Mouse (Mus musculus): Measurements from ENCODE around the gene Shisa8. TPM values are rescaled to one million over a fixed set of nuclear protein-coding genes. Genes with fewer than 3 reads are reported as not detected.
"Not testable (repeated sequence)": the region's sequence is repeated elsewhere in the genome, so short reads cannot be mapped to it uniquely, and the experiment has no call there.

The Shisa8 gene
- 0.89 TPM in 1 of 2 replicates, not detected in the other for polyA plus RNA-seq (2012; ENCODE audit: insufficient read depth, low replicate concordance)

DNA sequence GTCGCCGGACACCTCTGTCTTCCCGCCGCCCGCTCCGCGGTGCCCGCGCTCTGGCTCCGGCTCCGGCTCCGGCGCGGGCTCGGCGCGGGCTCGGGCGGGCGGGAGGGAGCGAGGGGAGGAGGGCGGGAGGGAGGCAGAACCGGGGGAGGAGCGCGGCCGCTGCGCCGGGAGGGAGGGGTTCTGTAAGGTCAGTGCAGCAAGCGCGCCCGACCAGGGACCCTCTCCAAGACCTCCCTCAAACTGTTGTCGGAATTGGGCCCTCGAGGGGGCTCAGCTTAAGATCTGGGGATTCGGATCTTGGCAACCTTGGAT, at the start of gene Shisa8:
TSS of gene Shisa8 (minus strand) at position 64 of the 312 bp plus-strand sequence.
- no peak for TF ChIP-seq FLI1 (IDR thresholded peaks at IDR 0.05; ENCODE audit: low read length)
- no peak for TF ChIP-seq GATA1 (IDR thresholded peaks at IDR 0.05; ENCODE audit: borderline replicate concordance, low read length)
- peak within 1 kb of the TSS; percentile 88 for H3K4me3 ChIP-seq (replicated peaks)
- H3K4me1 ChIP-seq, result peaks cover 33% of the 10 kb centered on the region
- H3K27me3 ChIP-seq (replicated peaks), result peaks cover 78% of the 10 kb centered on the region
- peaks cover 16% of the 10 kb centered on the region for H3K36me3 ChIP-seq (replicated peaks; ENCODE audit: low read length)
- H3K9me3 ChIP-seq, result no peaks in the 10 kb centered on the region

DNA sequence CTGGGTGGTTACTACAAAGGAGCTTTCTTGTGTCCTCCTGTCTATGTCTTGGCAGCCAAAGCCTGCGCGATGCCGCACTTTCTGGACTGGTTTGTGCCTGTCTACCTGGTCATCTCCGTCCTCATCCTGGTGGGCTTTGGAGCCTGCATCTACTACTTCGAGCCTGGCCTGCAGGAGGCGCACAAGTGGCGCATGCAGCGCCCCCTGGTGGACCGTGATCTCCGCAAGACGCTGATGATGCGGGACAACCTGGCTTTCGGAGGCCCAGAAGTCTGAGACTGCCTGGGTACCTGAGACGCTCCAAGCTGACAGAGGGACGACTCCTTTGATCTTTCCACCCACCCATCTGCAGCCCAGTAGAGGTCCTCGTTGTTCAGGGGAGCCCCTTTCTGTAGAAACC, 46.9 kb upstream of the Shisa8 start:
- Histone ChIP-seq H3K27me3 (replicated peaks) (peaks cover 67% of the 10 kb centered on the region), H3K9me3 (peaks cover 6% of the 10 kb centered on the region)
- TF ChIP-seq FLI1 (IDR thresholded peaks at IDR 0.05; ENCODE audit: low read length) (no peak), GATA1 (IDR thresholded peaks at IDR 0.05; ENCODE audit: borderline replicate concordance, low read length) (no peak)

DNA sequence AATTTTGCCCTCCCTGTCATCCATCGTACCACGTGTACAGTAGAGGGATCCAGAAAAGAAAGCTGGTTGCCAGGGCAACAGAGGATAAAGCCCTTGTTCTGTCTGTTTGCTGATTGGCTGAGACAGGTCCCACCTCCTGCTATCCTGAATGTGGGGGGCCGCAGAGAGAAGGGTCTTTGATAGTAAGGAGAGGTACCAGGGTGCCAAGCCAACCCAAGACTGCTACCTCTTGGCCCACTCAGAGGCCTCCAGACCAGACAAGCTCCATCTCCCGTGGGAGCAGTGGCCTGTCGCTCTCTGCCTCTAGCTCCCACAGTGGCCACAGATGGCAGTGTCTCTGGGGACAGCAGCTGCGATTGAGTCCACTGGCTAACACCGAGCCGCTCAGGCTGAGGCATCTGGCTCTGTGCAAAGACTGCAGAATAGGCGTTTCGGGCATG, 43.3 kb upstream of the Shisa8 start:
- Histone ChIP-seq H3K4me3 (replicated peaks) (no peak overlapping the region), H3K4me1 (peaks cover 5% of the 10 kb centered on the region; the same call in 1 of the 2 replicates), H3K9me3 (peaks cover 17% of the 10 kb centered on the region), H3K27me3 (replicated peaks) (peaks cover 53% of the 10 kb centered on the region), H3K36me3 (replicated peaks; ENCODE audit: low read length) (no peaks in the 10 kb centered on the region)
- TF ChIP-seq GATA1 (IDR thresholded peaks at IDR 0.05; ENCODE audit: borderline replicate concordance, low read length) (no peak), FLI1 (IDR thresholded peaks at IDR 0.05; ENCODE audit: low read length) (no peak)

More for the DNA sequence above, 46.9 kb upstream of the Shisa8 start:
- Histone ChIP-seq H3K4me3 (replicated peaks) (no peak overlapping the region), H3K4me1 (peaks cover 5% of the 10 kb centered on the region; the same call in 1 of the 2 replicates), H3K36me3 (replicated peaks; ENCODE audit: low read length) (no peaks in the 10 kb centered on the region)

DNA sequence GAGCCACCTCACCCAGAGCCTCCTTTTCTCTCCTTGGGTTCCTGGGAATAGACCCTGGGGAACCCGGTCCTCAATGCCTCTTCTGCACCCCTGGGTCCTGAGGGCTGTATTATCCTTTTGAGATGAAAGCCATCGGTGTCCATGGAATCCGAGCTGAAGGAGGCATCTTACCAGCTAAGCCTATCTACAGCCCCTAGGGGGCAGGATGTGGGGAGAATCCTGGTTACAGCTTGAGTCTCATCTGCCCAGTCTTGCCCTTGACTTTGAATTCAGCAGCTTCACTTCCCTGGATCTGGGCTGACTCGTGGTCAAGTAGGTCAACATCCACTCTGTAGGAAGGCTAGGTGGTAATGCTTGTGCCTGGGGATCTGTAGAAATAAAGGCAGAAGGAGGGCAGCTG, 42.6 kb upstream of the Shisa8 start:
- H3K4me1 ChIP-seq, result peaks cover 5% of the 10 kb centered on the region; the same call in 1 of the 2 replicates
- H3K27me3 ChIP-seq (replicated peaks), result peaks cover 47% of the 10 kb centered on the region
- H3K36me3 ChIP-seq (replicated peaks; ENCODE audit: low read length), result no peaks in the 10 kb centered on the region
- TF ChIP-seq FLI1 (IDR thresholded peaks at IDR 0.05; ENCODE audit: low read length), result no peak
- peaks cover 17% of the 10 kb centered on the region for H3K9me3 ChIP-seq
- no peak overlapping the region for H3K4me3 ChIP-seq (replicated peaks)

DNA sequence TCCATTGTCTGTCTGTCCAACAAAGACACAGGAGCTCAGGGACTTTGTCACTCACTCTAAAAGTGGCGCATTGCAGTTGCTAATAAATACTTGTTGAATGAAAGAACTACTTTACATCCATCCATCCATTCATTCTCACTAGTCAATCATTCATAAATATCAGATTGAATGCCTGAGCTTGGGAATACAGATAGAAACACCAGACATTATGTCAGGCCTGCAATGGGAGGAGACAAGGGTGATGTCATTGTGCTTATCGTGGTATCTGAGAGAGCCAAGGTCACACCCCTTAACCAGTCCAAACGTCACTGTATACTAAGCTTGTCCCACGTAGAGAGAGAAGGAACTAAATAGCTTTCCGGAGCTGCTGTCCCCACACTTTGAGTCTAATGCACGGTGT, 39.5 kb upstream of the Shisa8 start, which contains the start of gene 1500009C09Rik:
TSS of gene 1500009C09Rik (plus strand) at position 301 of the 400 bp plus-strand sequence.
- no peaks in the 10 kb centered on the region for H3K4me1 ChIP-seq
- TF ChIP-seq FLI1 (IDR thresholded peaks at IDR 0.05; ENCODE audit: low read length), result no peak
- no peak for TF ChIP-seq GATA1 (IDR thresholded peaks at IDR 0.05; ENCODE audit: borderline replicate concordance, low read length)
- peaks cover 11% of the 10 kb centered on the region for H3K9me3 ChIP-seq
- H3K4me3 ChIP-seq (replicated peaks), result no peak within 1 kb of the TSS
- peaks cover 28% of the 10 kb centered on the region for H3K27me3 ChIP-seq (replicated peaks)
- no peaks in the 10 kb centered on the region for H3K36me3 ChIP-seq (replicated peaks; ENCODE audit: low read length)

DNA sequence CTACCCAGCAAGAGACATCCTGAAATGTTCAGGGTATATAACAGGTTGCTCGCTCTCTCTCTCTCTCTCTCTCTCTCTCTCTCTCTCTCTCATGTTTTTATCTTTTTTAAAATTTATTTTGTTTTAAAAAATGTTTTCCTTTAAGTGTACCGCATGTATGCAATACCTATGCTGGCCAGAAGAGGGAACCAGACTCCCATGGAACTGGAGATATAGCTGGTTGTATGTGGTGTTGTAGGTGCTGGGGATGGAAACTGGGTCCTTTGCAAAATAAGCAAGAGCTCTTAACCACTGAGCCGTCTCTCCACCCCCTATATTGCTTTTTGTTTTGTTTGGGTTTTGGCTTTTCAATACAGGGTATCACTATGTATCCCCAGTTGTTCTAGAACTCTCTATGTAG, 39.0 kb upstream of the Shisa8 start:
- Histone ChIP-seq H3K4me1 (no peaks in the 10 kb centered on the region), H3K36me3 (replicated peaks; ENCODE audit: low read length) (no peaks in the 10 kb centered on the region), H3K4me3 (replicated peaks) (no peak overlapping the region), H3K9me3 (peaks cover 11% of the 10 kb centered on the region), H3K27me3 (replicated peaks) (peaks cover 24% of the 10 kb centered on the region)
- no peak for TF ChIP-seq GATA1 (IDR thresholded peaks at IDR 0.05; ENCODE audit: borderline replicate concordance, low read length)
- no peak for TF ChIP-seq FLI1 (IDR thresholded peaks at IDR 0.05; ENCODE audit: low read length)

DNA sequence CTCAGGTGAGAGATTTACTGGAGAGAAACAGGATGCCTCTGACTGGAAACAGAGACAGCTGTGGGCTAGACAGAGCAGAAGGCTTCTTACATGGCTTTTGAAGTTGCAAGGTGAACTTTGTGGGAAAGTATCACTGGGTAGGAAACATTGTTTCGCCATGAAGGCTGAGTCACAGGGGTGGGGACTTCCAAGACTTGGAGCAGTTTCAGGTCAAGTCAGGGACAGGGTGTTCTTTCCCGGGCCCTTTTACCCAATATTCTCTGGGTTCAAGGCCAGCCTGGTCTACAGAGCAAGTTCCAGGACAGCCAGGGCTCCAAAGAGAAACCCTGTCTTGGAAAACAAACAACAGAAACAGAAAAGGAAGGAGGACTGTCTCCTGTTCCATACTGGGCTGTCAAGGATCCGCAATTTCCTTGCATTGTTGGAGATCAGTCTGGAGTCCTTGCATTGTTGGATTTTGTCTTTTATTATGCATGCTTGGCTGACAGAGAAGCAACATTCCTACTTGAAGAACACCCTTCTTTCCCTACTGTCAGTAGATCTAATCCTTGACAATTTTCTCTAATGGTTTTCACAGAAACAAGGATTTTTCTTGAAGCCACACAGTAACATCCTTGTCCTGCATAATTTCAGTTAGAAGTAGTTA, 34.6 kb upstream of the Shisa8 start:
- Histone ChIP-seq H3K4me3 (replicated peaks) (no peak overlapping the region), H3K4me1 (peaks cover 11% of the 10 kb centered on the region), H3K36me3 (replicated peaks; ENCODE audit: low read length) (no peaks in the 10 kb centered on the region), H3K27me3 (replicated peaks) (peaks cover 3% of the 10 kb centered on the region), H3K9me3 (peaks cover 7% of the 10 kb centered on the region)
- no peak for TF ChIP-seq FLI1 (IDR thresholded peaks at IDR 0.05; ENCODE audit: low read length)
- no peak for TF ChIP-seq GATA1 (IDR thresholded peaks at IDR 0.05; ENCODE audit: borderline replicate concordance, low read length)

DNA sequence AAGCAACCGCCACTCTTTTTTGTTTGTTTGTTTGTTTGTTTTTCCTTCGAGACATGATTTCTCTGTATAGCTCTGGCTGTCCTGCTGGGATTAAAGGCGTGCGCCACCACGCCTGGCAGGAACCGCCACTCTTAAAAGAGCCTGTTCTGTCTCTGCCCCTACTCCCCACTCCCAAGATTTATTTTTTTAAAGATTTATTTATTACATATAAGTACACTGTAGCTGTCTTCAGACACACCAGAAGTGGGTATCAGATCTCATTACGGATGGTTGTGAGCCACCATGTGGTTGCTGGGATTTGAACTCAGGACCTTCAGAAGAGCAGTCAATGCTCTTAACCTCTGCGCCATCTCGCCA, 32.2 kb upstream of the Shisa8 start:
- not testable (repeated sequence) for H3K36me3 ChIP-seq (replicated peaks; ENCODE audit: low read length); H3K27me3 ChIP-seq (replicated peaks); H3K9me3 ChIP-seq
- Histone ChIP-seq H3K4me1 (peaks cover 11% of the 10 kb centered on the region), H3K4me3 (replicated peaks) (peak overlapping the region; percentile 99)

DNA sequence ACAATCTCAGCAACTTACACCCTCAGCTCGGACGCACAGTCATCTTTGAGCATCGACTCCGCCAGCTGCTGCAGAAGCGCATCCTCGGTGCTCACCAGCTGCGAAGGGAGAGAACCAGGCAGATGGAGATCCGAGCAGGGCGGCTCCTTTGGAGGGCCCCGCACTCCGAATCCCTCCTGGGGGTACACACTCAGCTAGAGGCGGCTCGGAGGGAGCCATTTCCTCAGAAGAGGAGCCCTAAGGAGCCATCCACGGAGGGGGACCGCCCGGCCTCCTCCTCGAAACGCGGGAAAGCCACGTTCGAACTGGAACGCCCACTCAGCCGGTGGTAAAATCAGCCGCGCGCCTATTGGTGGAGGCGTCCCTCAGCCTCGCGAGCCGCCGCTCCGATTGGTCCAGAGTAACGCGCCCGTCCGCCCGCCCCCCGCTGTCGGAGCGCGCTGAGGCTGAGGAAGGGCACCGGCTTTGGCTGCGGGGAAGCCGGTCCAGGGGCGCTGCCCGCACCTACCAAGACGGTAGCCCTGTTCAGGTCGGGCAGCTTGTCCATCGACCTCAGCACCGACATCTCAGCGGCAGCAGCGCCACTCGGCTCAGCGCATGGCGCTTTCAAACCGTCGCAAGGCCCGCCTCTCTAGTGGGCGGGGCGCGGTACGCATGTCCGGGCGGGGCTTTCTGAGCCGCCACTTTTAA, 31.6 kb upstream of the Shisa8 start, which contains the start of gene Cenpm:
TSS of gene Cenpm (minus strand) at position 634 of the 690 bp plus-strand sequence.
- Histone ChIP-seq H3K9me3 (no peaks in the 10 kb centered on the region), H3K4me1 (peaks cover 11% of the 10 kb centered on the region), H3K36me3 (replicated peaks; ENCODE audit: low read length) (peaks cover 6% of the 10 kb centered on the region), H3K4me3 (replicated peaks) (peak within 1 kb of the TSS; percentile 99), H3K27me3 (replicated peaks) (peaks cover 3% of the 10 kb centered on the region)
- TF ChIP-seq FLI1 (IDR thresholded peaks at IDR 0.05; ENCODE audit: low read length) (no peak), GATA1 (IDR thresholded peaks at IDR 0.05; ENCODE audit: borderline replicate concordance, low read length) (no peak)

DNA sequence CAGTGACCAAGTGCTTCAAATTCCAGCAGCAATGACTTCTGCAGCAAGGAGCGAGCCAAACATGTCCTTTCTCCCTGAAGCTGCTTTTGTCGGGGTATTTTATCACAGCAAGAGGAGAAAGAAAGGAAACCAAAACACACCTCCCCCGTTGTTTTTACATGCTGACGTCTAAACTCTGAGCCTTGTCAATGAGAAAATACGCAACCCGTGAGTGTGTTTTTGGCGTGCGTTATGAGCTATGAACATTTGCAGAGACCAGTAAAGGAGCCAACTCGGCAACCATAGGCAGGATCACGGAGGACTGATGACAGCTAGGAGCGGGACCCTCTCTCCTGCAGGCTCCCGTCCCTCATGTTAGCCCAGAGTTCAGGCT, 31.1 kb upstream of the Shisa8 start:
- peaks cover 2% of the 10 kb centered on the region for H3K27me3 ChIP-seq (replicated peaks)
- H3K4me3 ChIP-seq (replicated peaks), result peak overlapping the region; percentile 99
- no peaks in the 10 kb centered on the region for H3K9me3 ChIP-seq
- TF ChIP-seq GATA1 (IDR thresholded peaks at IDR 0.05; ENCODE audit: borderline replicate concordance, low read length) (no peak), FLI1 (IDR thresholded peaks at IDR 0.05; ENCODE audit: low read length) (no peak)
- H3K36me3 ChIP-seq (replicated peaks; ENCODE audit: low read length), result peaks cover 11% of the 10 kb centered on the region
- peaks cover 11% of the 10 kb centered on the region for H3K4me1 ChIP-seq

Measured in megakaryocyte, embryonic 14.5 days (primary cell).